Mouse (Mus musculus): ENCODE measurements around the gene Hexa. TPM values are rescaled to one million over a fixed set of nuclear protein-coding genes. Genes with fewer than 3 reads are reported as not detected.

Gene Hexa
- total RNA-seq, 2 experiments from 2014 or later: 21.2 to 22.4 TPM

DNA sequence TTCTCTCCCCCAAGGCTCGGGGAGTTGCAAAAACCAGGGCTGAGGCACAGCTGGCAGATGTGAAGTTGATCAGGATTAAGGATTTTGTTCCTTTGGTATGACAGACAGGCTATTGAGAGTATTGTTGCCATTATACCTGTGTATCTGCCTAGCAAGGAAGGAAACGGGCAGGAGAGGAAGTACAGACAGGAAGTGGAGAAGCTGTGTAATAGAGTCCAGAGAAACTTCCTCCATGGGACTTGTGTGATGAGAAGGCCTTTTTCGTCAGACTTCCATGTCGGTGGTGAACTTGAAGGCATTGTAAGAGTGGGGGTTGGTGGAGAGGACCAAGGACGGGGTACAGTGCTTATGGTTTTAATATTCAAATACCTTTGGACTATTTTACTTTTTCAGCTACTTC lies 11.7 kb downstream of the Hexa start:
- intact Hi-C loops (cut with DNase I; ENCODE audit: low total_unique reads): no loop called here

DNA sequence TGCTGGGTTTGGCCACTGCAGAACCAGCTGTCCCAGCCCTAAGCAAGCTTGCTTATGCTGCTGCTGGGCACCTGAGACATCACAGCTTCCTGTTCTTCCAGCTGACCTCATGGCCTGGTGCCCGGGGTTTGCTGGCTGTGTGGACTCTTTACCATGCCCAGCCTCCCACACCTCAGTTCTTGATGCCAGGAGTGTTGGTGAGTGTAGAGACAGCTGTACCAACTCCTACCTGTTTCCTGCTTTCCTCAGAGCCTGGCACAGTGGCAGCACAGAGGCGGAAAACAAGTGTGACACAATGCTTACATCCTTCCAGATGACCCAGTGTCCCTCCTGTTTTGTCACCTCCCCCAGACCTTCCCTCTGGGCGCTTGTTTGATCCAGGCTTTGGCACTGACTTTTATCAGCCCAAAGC lies 12.3 kb downstream of the Hexa start:
- intact Hi-C loops (cut with DNase I; ENCODE audit: low total_unique reads): no loop called here
- peak; percentile 43 for DNase-seq

More for the DNA sequence above, 11.7 kb downstream of the Hexa start:
- DNase-seq: no peak

DNA sequence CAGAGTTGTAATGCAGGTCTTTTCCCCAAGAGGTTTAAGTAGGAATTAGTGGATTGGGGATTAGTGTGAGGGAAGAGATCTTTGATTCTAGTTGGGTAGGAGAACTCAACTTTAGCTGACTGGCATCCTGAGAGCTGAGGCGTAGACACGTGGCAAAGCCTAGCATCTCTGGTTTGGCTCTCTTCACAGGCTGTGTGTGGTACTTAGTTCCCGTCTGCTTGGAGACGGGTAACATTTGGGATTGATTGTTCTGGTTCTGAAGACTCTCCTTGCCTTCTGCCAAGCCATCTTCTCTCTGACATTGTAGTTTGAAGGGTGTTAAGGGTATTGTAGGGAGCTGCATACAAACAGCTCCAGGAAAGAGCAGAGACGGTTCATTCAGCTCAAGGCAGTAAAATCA lies 13.3 kb downstream of the Hexa start:
- intact Hi-C loops (cut with DNase I; ENCODE audit: low total_unique reads): no loop called here
- DNase-seq: no peak

DNA sequence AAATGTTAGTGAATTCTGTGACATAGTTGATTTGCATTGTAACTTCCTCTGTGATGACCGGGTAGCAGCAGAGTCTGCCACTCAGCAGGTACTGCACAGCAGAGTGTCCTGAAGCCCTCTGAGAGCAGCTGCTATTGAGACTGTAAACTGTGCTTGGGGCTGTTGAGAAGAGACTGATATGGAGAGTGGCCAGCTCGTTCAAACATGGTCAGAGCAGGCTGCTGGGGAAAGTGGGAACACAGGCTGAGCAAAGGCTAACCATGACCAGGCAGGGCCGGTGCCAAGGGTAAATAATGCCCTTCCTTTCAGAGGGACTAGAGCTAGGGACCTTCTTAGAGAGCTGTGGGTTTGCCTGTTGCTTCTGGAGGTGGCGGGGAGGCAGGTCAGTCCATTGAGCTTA lies 14.4 kb downstream of the Hexa start:
- intact Hi-C loops (cut with DNase I; ENCODE audit: low total_unique reads): no loop called here
- DNase-seq: no peak

DNA sequence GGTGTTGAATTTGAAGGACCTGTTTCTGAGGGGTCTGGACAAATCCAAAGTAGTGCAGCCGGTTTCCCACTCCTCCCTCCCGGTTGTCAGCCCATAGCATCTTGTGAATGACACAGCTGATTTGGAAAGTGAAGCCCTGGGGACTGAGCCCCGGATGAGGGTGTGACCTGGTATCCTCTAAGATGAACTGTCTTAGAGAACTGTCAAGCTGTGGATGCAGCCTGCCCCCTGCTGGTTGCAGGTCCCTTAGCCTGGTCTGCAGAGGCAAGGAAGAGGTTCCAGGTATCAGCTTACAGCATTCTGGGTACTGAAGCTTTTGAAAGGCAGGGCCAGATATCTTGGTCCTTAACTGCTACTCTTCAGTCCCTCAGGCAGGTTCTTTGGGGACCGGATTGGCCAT lies 26.3 kb downstream of the Hexa start:
- DNase-seq: peak; percentile 84
- intact Hi-C loops (cut with DNase I; ENCODE audit: low total_unique reads): no loop called here

DNA sequence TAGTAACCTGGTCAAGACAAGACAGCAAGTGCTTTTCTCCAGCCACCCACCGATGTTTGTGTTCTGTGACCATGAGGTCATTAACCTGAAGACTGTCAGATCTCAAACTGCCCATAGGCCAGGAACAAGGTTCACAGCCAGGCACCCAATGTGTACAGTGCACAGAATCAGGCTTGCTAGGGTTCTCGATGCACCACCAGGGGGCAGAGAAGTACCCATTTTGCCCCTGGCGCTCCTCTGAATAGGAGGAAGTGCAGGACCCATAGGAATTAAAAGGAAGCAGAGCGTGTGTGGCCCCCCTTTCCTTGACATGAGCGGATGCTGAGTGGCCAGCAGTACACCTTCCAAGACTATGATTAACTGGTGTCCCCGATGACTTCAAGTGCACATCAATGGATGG lies 27.8 kb downstream of the Hexa start:
- intact Hi-C loops (cut with DNase I; ENCODE audit: low total_unique reads): no loop called here
- DNase-seq: peak; percentile 53

DNA sequence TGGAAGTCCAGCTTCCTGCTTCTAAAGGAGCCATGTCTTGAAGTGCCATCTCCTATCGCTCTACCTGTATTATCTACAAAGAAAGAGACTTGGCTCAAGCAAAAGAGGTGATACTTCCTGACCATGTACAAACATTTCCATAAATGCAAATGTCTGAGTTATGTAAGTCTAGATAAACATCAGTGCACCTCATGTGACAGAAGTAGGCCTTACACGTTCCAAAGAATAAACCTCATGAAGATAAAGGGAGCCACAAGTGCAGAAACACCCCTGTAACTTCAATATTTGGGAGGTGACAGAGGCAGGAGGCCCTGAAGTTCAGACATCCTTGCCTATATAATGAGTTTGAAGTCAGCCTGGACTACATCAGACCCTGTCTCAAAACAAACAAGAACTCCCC lies 32.5 kb downstream of the Hexa start:
- intact Hi-C loops (cut with DNase I; ENCODE audit: low total_unique reads): no loop called here
- DNase-seq: no peak

DNA sequence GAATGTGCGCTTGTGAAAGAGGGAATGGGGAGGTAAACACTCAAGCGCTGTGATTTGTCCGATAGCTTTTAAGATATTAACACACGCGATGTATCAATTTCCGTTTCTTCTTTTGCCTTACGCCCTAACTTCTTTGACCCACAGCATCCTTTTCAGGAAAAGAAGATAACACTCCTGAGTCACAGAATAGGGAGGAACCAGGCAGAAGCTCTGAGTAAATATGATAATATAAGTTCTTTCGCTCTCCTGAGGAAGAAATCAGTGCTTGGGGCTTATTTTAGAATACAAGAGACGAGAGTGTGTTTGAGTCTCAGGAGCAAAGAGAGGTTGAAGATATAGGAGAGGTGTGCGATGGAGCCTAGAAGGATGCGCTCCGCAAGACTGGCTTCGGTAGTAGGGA lies 38.1 kb downstream of the Hexa start:
- intact Hi-C loops (cut with DNase I; ENCODE audit: low total_unique reads): no loop called here
- DNase-seq: no peak

DNA sequence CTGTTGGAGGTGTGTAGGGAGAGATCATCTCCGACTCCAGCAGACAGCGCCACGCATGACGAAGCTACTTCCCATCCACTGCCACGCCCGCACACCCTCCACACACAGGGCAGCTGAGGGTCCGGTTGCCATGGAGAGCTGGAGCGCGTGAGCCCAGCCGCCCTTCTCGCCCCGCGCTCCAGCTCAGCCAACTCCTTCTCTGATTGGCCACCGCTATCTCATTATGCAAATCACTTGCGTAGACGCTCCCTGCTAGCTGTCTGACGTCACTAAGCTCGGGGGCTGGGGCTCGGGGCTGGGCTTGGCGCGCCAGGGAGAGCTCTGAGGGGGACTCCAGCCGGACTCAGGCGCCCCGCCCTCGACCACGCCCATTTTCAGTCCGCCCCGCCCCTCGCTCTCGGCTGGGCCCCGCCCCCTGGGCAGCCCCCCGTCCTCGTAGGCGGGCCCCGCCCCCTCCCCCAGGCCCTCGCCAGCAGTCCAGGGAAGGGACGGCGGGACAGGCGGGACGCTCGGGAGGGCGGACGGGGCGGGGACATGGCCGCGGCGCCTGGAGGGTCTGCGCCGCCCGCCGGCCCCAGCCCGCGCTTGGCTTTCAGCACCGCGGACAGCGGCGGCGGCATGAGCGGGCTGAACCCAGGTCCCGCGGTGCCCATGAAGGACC lies 38.6 kb downstream of the Hexa start, which contains the start of gene Celf6:
Gene Celf6 (plus strand): TSS at position 74 of the 661 bp plus-strand sequence.
- intact Hi-C loops (cut with DNase I; ENCODE audit: low total_unique reads): no loop called here
- DNase-seq: peak; percentile 79

DNA sequence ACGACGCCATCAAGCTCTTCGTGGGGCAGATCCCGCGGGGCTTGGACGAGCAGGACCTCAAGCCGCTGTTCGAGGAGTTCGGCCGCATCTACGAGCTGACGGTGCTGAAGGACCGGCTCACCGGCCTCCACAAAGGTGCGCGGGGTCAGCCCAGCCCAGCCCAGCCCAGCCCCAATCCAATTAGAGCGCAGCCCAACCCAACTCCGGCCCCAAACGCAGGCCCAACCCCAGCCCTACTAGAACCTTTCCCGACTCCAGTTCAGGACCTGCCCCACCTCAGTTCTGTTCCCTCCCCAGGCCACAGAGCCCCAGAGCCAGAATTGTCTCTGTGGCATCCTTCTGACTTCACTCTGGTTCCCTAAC lies 39.1 kb downstream of the Hexa start:
- no peak for DNase-seq
- intact Hi-C loops (cut with DNase I; ENCODE audit: low total_unique reads): no loop called here

DNA sequence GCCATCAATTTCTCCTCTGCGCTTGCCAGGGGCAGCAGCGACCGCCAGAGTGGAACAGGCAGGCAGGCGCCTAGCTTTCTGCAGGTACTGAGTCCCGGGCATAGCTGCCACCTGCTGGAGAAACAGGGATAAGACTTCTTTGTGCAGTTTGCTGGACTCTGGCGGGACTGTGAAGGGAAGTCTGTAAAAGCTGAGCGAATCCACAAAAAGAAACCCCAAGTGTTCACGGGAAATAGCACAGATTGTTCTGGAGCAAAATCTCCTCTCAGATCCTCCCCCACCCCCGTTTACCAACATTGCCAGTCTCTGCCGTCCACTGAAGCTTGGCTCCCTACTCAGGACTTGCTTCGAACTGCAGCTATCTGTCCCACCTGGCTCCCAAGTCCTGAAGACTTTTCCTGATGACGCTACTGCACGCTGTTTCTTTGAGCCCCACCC lies 45.5 kb downstream of the Hexa start:
- peak; percentile 66 for DNase-seq
- intact Hi-C loops (cut with DNase I; ENCODE audit: low total_unique reads): no loop called here

DNA sequence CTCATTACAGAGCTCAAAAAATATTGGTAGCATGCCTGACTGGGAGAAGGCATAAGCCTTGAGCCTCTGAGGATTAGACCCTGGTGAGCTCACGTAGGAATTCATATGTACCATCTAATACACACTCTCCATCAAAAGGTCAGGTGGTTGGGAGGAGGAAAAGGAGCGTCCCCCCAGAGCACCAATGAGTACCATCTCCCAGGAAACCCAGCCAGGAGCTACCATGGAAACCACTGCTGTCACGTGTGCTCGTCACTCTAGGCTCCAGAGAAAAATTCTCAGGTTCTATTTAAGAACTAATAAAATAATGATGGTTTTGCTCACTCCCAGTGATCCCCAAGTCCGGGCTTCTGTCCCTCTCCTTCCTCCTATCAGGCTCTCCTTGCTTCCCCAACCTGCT lies 48.9 kb downstream of the Hexa start:
- intact Hi-C loops (cut with DNase I; ENCODE audit: low total_unique reads): no loop called here
- no peak for DNase-seq

DNA sequence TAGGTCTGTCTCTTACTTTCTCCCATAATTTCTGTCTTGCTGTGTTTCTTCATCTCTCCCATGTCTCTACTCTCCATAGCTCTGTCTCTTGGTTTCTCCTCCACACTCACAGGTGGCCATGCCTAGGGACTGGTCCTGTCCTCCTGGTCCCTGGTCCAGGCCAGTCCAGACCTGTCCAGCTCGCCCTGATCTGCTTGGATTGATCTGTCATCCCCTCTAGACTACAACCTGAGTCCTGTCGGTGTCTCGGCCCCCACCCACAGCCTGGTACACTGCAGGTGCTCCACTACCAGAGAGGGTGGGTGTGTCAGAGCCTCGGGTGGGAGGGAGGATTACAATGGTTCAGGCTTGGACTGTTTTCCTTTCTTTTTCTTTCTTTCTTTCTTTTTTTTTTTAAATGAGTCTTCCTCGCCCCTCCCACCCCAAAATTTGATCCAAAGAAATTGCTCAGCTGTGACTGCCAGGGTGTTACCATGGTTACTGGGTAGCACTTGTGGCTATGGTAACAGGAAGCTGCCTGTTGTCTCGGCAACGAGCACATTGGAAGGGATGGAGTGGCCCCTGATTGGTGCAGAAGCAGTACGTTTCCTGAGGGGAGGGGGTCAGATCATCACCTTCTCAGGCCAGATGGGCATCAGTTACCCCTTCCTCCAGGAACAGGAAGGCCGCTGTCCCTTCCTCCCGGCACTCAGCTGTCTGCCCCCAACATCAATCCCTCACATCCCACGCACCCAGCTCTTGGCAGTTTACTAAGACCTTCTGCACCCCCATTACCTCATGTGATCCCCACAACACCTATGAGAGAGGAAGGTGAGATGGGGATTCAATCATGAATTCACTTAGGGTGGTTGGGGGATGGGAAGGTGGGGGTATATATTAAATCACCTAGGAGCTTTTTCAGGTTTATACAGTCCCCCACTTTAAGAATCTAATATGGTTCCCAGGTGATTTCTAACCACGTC lies 49.7 kb downstream of the Hexa start:
- intact Hi-C loops (cut with DNase I; ENCODE audit: low total_unique reads): no loop called here
- no peak for DNase-seq

DNA sequence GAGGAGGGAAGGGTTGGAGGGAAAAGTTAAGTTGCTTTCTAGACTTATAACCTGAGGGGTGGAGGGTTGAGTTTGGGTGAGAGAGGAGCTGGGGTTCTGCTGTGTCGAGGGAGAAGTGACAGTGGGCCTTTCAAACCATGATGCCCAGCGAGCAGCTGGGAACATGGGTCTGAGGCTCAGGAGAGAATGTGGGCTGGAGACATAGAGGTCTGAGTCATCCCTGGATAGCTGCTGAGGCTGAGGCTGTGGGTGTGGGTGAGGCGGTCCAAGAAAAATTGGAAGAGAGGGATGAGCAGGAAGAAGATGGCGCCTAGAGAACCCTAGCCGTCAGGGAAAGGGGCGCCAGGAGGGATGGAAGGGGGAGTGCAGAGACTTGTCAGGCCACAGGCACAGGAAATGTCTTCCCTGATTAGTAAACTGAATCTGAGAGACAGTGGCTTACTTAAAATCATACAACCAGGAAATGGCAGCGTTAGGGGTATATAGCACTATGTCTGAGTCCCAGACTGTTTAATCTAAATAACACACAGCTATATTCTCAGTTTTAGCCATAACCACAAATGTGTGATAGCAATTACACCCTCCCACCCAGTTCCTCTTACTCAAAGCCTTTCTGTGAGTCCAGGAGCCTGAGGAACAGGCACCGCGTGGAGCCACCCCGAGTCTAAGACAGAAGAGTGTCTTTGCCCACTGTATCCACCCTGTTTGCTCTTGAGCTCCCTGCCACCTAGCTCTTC lies 50.5 kb downstream of the Hexa start:
- intact Hi-C loops (cut with DNase I; ENCODE audit: low total_unique reads): no loop called here
- no peak for DNase-seq

DNA sequence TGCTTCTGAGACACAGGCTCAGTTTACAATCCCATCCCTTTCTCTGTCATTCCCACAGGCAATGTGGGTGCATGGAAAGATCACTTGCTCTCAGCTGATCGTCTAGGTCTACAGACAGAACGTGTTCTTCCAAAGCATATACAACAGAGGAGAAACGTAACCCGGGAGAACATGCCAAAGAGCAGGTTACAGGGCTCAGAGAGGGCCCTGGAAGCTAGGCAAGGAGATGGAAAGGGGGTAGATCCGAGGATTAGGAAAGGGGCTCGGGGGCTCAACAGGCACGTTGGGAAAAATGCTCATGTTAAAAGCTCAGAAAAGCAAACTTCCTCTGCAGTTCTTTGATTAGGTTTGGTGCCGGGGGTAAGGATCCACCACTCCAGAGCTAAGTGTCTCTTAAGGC lies 62.3 kb downstream of the Hexa start:
- DNase-seq: no peak
- intact Hi-C loops (cut with DNase I; ENCODE audit: low total_unique reads): no loop called here

DNA sequence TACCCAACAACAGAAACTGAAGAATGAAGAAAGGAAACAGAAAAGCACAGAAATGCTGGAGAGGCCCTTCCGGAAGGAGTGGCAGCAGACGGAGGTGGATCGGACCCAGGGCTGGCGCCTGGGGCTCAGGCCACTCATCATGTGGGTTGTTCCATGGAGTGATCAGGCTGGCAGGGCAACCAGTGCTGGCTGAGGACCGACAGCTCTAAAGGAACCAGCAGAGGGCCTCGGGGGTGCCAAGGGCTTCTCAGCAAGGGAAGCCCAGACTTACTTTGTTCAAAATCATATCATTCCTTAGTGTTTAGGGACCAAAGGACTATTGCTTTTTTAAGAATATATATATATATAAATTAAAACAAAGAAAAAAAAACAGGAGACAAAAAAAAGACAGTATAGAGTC lies 66.6 kb downstream of the Hexa start:
- no peak for DNase-seq
- intact Hi-C loops (cut with DNase I; ENCODE audit: low total_unique reads): no loop called here

DNA sequence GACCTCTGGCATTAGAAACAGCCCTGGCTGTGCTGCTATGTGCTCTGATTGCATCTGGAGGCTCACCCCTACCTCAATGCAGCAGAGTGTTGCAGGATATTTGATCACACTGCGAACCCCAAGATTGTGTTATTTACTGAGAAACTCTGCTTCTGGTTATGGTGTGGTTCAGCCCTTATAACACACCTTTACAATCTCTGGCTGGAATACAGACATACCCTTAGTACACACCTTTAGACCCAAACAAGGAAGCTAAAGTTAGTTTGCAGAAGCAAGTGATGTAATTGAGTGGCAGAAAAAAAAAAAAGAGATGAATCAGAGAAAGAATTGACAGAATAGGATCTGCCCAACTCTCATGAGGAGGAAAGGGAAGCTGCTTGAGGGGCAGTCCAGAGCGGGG lies 71.6 kb downstream of the Hexa start:
- intact Hi-C loops (cut with DNase I; ENCODE audit: low total_unique reads): no loop called here
- no peak for DNase-seq
